In the genomic region with DNA sequence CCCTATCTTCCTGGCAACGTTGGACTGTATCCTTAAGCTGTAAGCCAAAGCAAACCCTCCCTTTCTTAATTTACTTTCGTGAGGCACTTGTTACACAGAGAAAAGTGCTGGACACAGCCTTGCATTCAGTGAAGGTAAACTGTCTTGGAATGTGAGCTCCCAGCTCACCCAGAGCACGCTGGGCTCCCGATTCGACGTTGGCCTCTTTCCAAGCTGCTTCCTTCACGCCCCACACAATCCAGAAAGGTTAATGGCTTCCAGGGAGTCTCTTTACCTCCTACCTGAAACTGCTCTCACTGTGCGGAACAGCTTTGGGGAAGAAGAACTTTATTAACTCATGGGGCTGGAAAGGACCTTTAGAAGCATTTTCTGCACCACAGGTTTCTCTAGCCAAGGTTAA, we compare ENCODE assay signal across 18 mouse cellular contexts.
DNase-seq lines count a peak whose midpoint lies in the region; ATAC-seq and TF ChIP-seq lines count a peak whose summit lies in the region.
"Had no signal": no experiment of that assay in that cellular context is flagged by ENCODE, and none has a peak within 500 bp of the region (broad histone marks: within the 10 kb centered on the region; RNA-seq: fewer than 3 reads in every experiment).

No protein-coding gene starts in this region.

- H3K36me3 ChIP-seq in kidney, embryonic 16.5 days (ENCODE audit: insufficient read depth, low read length), result no peaks in the 10 kb centered on the region
- H3K36me3 ChIP-seq in liver, postnatal 0 days (replicated peaks; ENCODE audit: insufficient read depth, low read length), result no peaks in the 10 kb centered on the region
- H3K36me3 ChIP-seq: midbrain, embryonic 15.5 days had no signal

- no peak overlapping the region for H3K9ac ChIP-seq in kidney, embryonic 16.5 days (replicated peaks; ENCODE audit: low read length)
- no peak overlapping the region for H3K9ac ChIP-seq in liver, postnatal 0 days (replicated peaks)
- H3K9ac ChIP-seq: midbrain, embryonic 15.5 days had no signal

- 25% methylated on average over 8 of the region's 8 CpGs for whole genome bisulfite sequencing in kidney, embryonic 16.5 days
- WGBS in liver, postnatal 0 days (ENCODE audit: insufficient replicate concordance), result 76% methylated on average over 8 of the region's 8 CpGs

- peaks cover 26% of the 10 kb centered on the region for H3K4me1 ChIP-seq in kidney, embryonic 16.5 days (ENCODE audit: insufficient read depth, low read length)
- peaks cover 5% of the 10 kb centered on the region; the same call in 1 of the 2 replicates for H3K4me1 ChIP-seq in liver, postnatal 0 days (ENCODE audit: insufficient read depth)
- H3K4me1 ChIP-seq: midbrain, embryonic 15.5 days had no signal

- H3K4me2 ChIP-seq in kidney, embryonic 16.5 days (replicated peaks; ENCODE audit: low read depth, low read length), result no peak overlapping the region
- H3K4me2 ChIP-seq in liver, postnatal 0 days (ENCODE audit: low read depth, low read length), result no peak overlapping the region
- H3K4me2 ChIP-seq: midbrain, embryonic 15.5 days had no signal

- no peak for TF ChIP-seq CTCF in liver, postnatal 0 days (IDR thresholded peaks at IDR 0.05; ENCODE audit: low read depth)

- peaks cover 4% of the 10 kb centered on the region; the same call in 1 of the 2 replicates for H3K9me3 ChIP-seq in kidney, embryonic 16.5 days (ENCODE audit: low read length)
- H3K9me3 ChIP-seq in liver, postnatal 0 days (ENCODE audit: low read length), result no peaks in the 10 kb centered on the region
- H3K9me3 ChIP-seq: midbrain, embryonic 15.5 days had no signal

- TF ChIP-seq EP300 in liver, postnatal 0 days (IDR thresholded peaks at IDR 0.05; ENCODE audit: low read depth), result no peak

- no peaks in the 10 kb centered on the region for H3K27me3 ChIP-seq in kidney, embryonic 16.5 days (ENCODE audit: insufficient read depth, low read length)
- H3K27me3 ChIP-seq in liver, postnatal 0 days (ENCODE audit: insufficient read depth, low read length), result no peaks in the 10 kb centered on the region
- H3K27me3 ChIP-seq: midbrain, embryonic 15.5 days had no signal

- H3K4me3 ChIP-seq in kidney, embryonic 16.5 days (ENCODE audit: low read length), result no peak overlapping the region
- H3K4me3 ChIP-seq in liver, postnatal 0 days (ENCODE audit: low read depth, low read length), result no peak overlapping the region
- H3K4me3 ChIP-seq: erythroblast, embryonic 14.5 days; gastrocnemius, adult 2 months; layer of hippocampus, adult 2 months; midbrain, embryonic 15.5 days had no signal

- ATAC-seq in kidney, embryonic 16.5 days (ENCODE audit: low FRiP score, low TSS enrichment), result no peak
- ATAC-seq in liver, postnatal 0 days, result no peak
- ATAC-seq: forebrain, embryonic 16.5 days; hindbrain, postnatal 0 days; midbrain, embryonic 15.5 days had no signal

- peak overlapping the region; percentile 9; the same call in 1 of the 2 replicates for H3K27ac ChIP-seq in kidney, embryonic 16.5 days (ENCODE audit: low read length)
- H3K27ac ChIP-seq in liver, postnatal 0 days (ENCODE audit: low read depth), result no peak overlapping the region
- H3K27ac ChIP-seq: gastrocnemius, adult 2 months; hindbrain, postnatal 0 days; layer of hippocampus, adult 2 months; midbrain, embryonic 15.5 days had no signal

- peak; percentile 31 for DNase-seq in kidney, adult 11 months
- DNase-seq in kidney, adult 8-10 months, result no peak
- DNase-seq in kidney, postnatal 4 days, result peak; percentile 36 to 57
- DNase-seq in lung, postnatal 36 days, result peak; percentile 34
- DNase-seq in gastrocnemius, postnatal 4 days (ENCODE audit: low spot score in 2 of 2), result no peak
- no peak for DNase-seq in liver, postnatal 0 days
- DNase-seq: cerebellum, adult 2 months; embryo, embryonic 11 days; gastrocnemius, adult 2 months; heart, postnatal 10 days; liver; thymus, postnatal 4 days had no signal

Comparison
In these comparisons a context has a peak if more than half of its experiments do, and no peak if none do; other contexts are left out.
1. DNase-seq: peak in kidney, adult 11 months (single experiment), kidney, postnatal 4 days (2 of 2) and lung, postnatal 36 days (single experiment); none in kidney, adult 8-10 months (0 of 2), gastrocnemius, postnatal 4 days (0 of 2) and liver, postnatal 0 days (single experiment).